Mouse (Mus musculus): ENCODE measurements around the gene Cebpg. TPM values are rescaled to one million over a fixed set of nuclear protein-coding genes. Genes with fewer than 3 reads are reported as not detected.

Cebpg gene
- total RNA-seq (2021), result 52.4 and 53.7 TPM in 2 replicates
- long read RNA-seq, experiment 1, full-length matches to known transcripts, result 23 of 32 reads
- long read RNA-seq, experiment 1, partial matches to known transcripts, result 0 of 32 reads
- long read RNA-seq, experiment 1, other reads (novel, unspliced or antisense), result 9 of 32 reads
- long read RNA-seq, experiment 2, full-length matches to known transcripts, result 32 of 36 reads
- long read RNA-seq, experiment 2, partial matches to known transcripts, result 0 of 36 reads
- long read RNA-seq, experiment 2, other reads (novel, unspliced or antisense), result 4 of 36 reads

DNA sequence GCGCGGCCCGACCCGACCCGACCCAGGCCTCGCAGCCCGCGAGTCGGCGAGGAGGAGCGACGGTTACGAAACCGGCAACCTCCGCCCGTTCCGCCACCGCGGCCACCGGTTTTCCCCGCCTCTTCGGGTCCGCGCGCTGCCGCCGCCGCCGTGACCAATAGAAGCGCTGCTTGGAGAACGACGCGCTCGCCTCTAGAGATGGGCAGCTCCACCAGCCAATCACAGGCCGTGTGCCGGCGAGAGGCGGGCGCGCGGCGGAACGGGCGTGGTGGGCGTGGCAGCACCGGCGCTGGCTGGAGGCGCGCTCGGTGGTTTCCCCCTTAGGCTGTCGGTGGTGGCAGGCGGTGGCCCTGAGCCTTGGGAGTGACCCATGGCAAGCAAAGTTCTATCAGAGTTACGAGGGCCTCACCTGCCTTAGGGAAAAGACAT lies at the start of gene Cebpg:
Gene Cebpg, minus strand, starts transcription at position 138 of the 429 bp plus-strand sequence.
- DNase-seq, result peak; percentile 98

DNA sequence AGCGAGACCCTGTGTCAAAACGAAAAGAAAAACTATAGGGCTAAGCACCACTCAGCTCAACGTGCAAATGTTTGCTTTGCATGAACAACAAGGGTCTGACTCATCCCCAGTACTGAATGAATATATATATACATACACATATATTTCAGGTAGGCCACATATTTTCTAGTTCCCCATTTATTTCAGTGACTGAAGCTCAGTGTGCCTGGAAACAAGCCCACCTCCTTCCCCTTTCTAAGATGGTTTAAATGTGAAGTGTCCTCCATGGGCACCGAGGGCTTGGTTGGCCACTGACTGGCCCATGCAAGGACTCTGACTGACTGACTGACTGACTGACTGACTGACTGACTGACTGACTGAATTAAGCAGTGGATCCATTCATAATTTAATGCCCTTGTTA lies 43.2 kb upstream of the Cebpg start:
- DNase-seq, result no peak

DNA sequence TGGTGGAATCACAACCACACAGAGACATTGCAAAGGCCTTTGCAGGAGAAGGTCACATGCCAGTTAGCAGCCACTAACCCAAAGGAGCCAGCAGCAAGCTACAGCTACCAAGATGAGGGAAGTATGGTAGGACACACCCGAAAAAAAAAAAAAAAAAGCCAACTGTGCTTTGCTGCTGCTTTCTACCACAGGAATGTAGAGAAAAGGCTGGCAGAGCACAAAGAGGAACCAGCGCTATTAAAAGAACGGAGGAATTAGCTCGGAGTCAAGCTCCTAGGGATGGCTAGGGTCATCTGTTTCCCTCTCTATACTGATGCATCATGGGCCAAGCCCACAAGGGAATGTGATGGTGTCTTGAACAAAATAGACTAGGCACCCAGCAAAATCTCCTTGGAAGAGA lies 42.4 kb upstream of the Cebpg start:
- DNase-seq, result no peak

DNA sequence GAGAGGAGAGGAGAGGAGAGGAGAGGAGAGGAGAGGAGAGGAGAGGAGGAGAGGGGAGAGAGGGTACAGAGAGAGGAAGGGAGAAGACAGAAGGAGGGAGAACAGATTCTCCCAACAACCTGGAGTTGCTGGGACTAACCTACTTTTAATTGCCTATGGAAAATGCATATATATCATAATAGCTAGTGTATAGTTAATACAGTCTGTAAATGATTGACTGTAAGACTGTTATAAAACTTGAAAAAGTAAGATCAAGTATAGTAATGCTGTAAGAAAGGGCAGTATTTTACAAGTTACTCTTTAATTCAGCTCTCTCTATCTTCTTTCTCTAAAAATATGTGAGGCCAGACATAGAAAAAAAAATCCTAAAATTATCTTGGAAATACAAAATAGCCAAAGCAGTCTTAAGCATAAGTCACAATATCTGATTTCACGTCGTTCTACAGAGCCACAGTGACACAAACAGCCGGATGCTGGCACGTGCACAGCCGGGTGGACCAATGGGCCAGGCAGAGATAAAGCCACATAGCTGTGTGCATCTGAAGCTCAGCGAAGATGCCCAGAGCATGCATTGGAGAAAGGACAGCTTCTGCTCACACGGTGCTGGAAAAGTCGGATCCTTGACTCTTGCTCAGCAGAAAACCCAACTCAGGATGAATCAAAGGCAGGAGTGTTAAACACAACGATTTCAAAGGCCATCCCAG lies 38.8 kb upstream of the Cebpg start:
- no peak for DNase-seq

DNA sequence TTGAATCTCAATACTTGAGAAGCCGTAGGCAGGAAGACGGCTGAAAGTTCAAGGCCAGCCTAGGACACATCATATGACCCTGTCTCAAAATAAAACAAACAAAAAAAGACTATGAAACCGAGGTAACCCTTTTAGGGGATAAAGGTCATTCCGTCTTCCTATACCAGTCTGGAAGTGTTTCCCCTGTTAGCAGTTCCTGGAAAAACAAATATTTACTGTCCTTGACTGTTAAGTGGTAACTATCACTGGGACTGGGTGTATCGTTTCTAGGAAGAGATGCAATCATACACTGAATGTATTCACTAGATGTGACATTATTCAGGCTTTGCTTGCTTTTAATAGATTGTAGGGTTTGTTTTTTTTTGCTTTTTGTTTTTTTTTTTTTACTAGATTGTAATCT lies 34.2 kb upstream of the Cebpg start:
- DNase-seq, result no peak

DNA sequence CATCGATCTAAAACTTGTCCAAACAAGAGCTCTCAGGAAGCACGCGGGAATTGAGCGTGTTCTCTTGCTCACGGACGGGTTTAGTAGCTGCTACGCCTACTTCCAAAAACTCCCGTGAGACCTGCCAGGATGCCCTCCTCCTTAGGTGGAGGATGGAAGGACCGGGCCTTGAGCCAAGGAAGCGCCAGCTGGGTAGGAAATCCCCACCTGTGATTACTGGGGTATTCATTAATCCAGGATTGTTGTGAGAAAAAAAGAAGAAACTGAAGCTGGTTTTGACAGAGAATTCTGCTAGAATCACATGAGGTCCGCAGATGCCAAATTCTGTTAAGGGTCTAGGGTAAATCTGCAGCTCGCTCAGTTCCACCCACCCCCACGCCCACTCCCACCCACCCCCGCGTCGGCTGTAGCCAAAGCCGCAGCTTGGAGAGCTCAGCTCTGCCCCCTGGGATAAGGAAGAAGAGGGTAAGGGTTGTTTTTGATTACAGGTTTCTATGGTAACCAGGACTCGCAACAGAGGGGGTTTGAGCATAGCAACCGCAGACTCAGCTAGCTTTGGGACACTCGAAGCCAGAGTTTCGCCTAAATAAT lies 30.0 kb upstream of the Cebpg start:
- peak; percentile 22 for DNase-seq

DNA sequence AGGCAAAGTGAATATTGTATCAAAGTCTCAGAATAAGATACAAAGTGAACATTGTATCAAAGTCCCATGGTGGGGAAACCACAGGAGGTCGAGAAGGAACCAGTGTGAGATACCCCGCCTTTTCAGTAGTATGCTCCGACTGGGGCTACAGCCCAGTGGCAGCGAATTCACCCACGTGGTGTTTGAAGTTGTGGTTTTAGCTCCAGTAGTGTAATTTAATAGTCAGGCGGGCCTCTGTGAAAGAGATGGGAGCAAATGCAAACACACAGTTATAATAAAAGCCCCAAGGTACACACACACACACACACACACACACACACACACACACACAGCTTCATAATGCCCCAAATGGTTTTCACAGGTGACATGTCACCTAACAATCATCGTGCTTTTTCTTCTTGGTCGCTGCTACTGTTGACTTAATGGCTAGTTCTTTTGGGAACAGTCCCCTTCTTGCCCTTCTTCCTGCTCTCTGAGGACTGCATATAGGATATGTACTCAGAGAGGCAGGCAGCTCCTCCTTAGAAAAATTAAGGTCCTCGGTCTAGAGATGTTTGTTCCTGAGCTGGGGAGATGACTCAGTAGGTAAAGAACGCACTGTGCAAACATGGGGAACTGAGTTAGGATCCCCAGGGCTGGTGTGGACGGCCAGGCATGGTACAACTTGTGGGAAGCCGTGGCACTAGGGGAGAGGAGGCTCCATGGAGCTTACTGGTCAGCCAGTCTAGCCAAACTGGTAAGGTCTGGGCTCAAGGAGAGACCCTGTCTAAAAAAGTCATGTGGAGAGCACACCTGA lies 28.4 kb upstream of the Cebpg start:
- no peak for DNase-seq

DNA sequence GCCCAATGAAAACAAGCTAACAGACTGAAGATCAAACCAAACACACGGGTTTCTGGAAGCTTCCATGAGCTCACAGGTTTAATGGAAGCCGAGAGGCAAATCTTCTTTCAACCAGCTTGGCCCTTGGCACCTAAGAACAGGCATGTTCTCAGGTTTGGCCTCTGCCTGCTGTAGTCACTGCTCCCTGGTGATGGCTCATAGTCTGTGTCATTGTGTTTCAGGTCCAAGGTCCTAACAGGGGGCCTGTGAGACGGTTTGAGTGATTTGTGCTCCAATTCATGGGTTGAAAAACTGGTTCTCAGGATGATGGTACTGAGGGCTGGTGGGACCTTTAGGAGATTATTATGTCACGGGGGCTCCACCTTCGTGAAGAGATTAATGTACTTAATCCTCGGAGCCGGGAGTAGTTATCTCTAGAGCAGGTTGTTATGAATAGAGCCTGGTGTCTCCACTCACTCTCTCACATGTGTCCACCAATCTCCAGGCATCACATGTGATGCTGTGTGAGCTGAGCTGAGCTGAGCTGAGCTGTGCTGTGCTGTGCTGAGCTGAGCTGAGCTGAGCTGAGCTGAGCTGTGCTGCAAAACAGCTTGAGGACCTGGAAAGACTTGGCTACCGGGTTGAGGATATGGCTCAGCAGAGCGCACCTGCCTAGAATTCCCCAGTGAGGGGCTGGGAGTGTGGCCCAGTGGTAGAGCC lies 25.2 kb upstream of the Cebpg start:
- peak; percentile 41 for DNase-seq

DNA sequence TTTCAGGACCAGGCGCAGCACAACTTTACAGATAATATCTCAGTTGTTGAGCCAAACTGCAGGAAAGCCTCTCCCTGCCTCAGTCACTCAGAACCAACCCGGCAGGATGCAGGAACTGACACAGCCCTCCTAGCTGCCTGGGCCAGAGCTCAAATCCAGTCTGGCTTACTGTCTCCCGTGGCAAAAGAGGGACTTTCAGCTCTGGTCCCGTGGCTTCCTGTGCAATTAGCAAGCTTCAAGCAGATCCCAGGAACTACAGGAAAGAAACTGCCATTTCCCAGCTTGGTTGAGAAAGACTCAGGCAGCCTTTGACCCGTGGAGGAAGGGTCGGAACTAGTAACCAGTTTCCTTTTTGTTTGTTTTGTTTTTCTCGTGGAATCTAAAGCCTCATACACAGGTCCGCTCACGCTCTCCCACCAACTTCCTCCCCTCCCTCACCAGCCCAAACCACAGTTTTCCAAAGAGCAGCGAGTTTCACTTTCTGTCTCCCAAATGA lies 24.5 kb upstream of the Cebpg start:
- DNase-seq, result peak; percentile 55

DNA sequence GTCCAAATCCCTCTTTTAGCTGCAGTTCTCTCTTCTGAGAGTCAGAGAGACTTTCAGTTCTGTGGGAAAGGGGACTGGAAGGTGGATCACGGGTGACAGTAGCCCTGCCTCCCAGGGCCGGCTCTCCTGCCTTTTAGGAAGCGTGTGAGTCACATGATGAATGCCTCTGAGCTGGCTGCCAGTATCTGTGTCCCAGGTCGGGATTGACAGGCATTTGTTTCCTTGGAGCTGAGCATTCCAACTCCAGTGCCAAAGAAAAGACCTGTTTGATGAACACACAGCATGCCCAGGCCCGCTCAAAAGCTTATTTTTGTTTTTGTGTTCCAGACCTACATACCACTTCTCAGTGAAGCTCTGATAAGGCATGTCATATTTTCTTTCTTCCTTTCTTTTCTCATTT lies 20.3 kb upstream of the Cebpg start:
- DNase-seq, result peak; percentile 84

DNA sequence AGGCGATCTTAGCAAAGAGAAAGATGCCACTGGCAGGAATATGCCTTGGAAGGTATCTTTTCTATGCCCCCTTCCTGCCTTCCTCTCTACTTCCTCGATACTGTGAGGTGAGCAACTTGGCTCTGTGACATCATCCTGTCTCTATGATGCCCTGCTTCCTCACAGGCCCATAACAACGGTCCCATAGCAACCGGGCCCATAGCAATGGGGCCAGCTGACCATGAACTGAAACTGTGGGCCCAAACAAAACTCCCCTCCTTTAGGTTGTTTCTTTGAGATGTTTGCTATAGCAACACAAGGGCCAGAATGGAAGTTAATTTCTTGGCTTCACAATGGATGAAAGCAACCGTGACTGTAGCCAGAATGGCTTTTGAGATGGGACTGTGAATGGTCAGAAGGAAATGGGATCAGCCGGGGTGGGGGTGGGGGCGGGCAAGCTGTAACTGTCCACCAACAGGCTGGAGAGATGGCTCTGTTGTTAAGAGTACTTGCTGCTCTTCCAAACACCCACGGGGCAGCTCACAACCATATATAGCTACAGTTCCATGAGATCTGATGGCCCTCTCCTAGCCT lies 10.4 kb upstream of the Cebpg start:
- no peak for DNase-seq

DNA sequence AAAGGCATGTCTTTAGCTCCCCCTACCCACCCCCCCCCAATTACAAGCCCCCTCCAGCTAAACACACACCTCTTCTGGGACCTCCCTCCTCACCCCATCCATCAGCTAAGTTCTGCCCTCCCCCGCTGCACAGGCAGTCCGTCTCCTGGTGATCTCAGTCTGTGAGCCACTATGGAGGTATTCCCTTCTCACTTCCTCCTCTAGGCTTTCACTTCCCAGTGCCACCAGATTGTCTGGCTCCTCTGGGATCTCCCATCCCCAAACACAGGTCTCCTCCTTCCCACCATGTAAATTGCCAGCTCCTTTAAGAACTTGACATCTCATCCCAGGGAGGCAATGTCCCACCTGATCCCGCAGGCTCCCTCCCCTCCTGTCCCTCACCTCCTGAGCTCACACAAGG lies 9.6 kb upstream of the Cebpg start:
- DNase-seq, result no peak

DNA sequence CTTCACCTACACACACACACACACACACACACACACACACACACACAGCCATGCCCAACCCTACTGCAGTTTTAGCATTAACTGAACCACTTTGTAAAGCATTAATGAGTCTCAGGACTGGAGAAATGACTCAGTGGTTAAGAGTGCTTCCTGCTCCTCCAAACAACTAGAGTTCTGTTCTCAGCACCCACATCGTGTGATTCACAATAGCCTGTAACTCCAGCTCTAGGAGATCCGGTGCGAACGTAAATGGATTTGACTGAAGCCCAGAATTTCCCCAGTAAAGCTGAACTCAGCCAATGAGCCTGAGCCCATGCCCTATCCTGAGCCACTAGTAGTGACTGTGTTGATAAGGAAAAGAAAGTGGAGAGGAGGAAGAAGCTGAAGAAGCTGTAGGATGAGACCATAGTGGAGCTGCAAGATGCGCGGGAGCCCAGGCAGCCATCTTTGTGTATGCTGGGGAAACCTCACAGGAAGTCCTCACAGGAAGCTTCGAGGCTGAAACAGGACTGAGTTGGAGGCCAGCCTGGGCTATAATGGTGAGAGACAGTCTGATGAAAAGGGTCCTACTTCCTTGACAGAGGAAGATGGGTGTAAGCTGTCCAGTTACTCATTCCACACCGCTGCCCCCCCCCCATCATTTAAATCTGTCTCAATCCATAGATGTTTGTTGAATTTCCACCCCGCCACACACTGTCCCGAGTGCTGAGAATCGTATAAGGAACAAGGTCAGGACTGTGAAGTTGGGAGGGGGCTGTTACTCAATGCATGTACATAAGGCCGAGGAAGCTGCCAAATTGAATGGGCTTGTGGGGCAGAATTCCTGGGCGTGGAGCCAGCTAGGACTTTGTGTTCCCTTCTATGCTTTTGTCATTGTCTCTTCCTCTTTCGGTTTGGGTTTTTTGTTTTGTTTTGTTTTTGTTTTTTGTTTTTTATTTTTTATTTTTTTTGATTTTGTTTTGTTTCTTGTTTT lies 8.2 kb upstream of the Cebpg start:
- DNase-seq, result peak; percentile 67

DNA sequence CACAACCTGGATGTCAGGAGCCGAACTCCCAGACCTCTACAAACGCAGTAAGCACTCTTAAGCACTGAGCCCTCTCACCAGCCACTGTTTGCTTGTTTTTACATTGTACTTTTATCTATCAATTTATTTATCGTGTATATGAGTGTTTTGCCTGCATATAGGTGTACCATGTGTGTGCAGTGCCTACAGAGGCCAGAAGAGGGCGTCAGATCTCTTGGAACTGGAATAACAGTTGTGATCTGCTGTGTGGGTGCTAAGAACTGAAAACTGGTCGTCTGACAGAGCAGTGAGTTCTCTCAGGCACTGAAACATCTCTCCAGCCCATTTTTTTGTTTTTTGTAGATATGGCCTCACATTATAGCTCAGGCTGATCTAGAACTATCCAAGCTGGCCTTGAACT lies 3.1 kb upstream of the Cebpg start:
- DNase-seq, result no peak

DNA sequence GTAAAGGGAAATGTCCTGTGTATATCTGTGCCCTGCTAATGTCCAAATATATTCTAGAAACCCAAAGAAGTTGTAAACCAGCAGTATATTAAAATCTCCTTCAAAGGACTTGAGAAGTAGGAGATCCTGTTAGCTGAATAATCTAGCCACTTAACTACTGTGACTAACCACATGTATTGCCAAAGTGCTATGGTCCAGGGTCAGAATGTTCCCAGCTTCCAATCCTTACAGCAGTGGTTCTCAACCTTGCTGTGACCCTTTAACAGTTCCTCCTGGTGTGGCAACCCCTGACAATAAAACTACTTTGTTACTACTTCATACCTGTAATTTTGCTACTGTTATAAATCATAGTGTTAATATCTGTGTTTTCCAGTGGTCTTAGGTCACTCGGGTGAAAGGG lies 2.0 kb upstream of the Cebpg start:
- DNase-seq, result no peak

DNA sequence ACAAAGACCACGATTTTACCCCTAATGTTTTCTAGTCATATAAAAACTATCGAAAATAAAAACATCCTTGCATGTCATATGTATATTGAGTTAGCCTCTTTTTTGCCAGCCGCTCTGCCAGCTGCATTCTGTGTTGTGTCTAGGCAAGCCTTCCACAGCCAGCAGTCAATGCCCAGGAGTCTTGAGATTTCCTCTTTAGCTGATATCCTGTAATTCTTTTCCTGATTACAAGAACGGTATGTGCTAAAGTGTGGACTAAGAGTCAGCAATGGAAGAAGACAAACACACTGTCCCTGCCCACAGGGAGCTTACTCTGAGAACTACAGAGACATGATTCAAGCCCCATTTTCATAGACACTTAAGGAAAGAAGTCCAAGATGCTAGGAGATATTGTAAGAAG lies 1.2 kb upstream of the Cebpg start:
- no peak for DNase-seq

DNA sequence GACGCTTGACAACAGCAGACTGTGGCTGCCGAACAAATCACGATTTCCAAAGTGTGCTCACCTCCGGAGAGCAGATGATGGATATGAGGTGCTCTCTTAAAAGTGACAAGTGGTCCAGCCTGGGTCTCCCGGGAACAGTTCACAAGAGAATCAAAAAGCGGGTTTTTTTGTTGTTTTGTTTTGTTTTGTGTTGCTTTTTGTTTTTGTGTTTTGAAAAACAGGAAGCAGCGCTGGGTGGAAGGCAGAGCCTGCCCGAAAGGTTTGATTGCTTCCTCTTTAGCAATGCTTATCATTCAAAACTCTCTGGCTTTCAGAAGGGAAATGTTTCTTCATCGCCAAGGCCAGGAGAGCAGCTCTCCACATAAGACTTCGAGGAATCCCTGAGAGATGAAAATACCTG lies 626 bp upstream of the Cebpg start:
- DNase-seq, result no peak

DNA sequence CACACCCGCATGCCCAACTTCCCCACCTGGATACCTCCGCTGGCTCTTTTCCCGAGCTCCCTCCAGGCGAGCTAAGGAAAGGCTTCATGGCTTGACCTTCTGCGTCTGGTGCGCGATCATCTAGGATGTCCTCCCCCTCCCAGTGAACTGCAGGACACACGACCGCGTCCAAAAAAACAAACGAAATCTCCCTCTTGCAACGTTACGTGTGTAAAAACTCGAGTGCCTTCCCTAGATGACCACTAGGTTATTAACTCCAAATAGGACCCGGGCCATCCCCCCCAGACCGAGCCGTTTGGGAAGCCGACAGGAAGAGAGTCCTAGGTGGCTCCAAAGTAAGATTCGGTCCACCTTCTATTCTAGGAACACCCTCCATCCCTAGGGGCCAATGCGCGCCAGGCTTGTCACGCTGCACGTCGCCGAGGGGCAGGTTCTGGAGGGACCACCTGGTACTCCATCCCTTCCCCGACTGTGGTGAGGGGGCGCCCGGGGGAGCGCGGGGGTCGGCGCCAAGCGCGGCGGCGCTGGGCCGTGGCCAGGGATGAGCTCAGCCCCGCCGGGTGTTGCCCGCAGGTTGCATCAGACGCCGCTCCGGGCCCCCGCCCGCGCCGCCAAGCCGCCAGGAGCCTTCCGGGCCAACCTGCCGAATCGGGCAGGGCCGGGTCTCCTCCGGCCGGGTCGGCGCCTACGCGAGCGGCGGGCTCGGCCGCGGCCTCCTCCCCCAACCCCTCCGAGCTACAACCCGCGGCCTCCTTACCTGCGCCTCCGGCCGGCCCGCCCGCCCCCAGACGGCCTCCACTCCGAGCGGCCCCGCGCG lies 546 bp downstream of the Cebpg start:
- peak; percentile 84 for DNase-seq

DNA sequence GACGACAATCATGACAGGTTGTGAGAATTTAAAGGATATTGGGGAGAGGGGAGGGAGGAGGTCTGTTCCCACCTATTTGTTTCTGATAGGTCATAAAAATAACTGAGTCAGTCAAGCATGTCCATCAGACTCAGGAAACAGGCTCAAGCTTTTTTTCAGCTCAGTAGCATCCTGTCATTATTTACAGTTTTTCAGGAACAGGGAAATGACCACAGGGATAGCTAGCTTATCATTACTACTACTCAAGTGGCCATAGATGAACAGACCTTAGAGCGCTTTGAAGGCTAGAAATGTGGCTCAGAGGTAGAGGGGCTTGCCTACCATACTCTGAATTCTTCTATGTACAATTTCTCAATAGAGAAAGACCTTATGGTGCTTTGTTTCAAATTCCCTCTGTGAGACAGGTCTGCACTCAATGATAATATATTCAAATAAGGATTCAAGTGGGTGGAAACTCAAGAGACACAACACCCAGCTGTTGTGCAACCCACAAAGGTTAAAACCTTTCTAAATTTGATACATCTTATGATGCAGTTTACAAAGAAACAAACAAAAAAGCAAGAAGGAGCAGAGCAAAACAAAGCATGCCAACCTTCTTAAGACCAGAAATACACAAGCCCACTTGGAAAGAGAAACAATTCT lies 1.3 kb downstream of the Cebpg start:
- DNase-seq, result no peak
